Mouse (Mus musculus): ENCODE measurements around the gene Trim12a. TPM values are rescaled to one million over a fixed set of nuclear protein-coding genes. Genes with fewer than 3 reads are reported as not detected.
"Not testable (repeated sequence)": the region's sequence is repeated elsewhere in the genome, so short reads cannot be mapped to it uniquely, and the experiment has no call there.

Gene Trim12a
- 62.4 and 67.9 TPM in 2 replicates for total RNA-seq (2017)

DNA sequence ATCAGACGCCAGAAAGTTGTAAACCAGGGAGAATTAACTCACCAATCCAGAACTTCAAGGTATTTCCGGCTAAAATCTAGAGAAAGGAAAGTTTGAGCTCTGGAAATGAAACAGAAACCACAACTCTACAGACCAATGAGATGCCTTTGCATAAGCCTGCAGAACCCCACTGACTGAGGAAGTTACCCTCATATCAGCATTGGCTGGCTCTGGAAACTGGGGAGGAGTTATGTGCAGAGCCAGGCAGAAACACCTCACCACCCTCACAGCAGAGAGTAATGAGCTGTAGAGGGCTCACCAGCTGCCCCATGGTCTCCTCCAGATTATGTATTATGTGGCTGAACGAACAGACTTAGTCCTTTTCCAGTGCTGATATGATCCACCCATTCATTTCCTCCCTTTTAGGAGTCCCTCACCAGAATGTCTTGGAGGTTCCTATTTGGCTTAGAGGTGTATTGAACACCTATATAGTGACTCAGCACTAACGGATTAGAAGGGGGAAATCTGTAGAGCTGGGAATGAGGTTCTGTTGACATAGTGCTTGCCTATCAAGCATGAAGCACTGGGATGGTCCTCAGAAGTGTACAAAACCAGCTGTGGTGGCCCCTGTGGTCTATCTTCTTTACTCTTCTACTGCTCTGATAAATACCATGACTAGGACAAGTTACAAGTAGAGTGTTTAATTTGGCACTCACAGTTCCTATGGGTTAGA, at the start of gene Trim12a:
Gene Trim12a, minus strand, starts transcription at position 98 of the 712 bp plus-strand sequence.
- ATAC-seq (replicated peaks; ENCODE audit: low read depth, poor library complexity, severe bottlenecking) = peak; percentile 93

GRCm38 (mm10) chr7:104353600-104353967, 38.3 kb upstream of the Trim12a start:
- ATAC-seq (replicated peaks; ENCODE audit: low read depth, poor library complexity, severe bottlenecking) = no peak

DNA sequence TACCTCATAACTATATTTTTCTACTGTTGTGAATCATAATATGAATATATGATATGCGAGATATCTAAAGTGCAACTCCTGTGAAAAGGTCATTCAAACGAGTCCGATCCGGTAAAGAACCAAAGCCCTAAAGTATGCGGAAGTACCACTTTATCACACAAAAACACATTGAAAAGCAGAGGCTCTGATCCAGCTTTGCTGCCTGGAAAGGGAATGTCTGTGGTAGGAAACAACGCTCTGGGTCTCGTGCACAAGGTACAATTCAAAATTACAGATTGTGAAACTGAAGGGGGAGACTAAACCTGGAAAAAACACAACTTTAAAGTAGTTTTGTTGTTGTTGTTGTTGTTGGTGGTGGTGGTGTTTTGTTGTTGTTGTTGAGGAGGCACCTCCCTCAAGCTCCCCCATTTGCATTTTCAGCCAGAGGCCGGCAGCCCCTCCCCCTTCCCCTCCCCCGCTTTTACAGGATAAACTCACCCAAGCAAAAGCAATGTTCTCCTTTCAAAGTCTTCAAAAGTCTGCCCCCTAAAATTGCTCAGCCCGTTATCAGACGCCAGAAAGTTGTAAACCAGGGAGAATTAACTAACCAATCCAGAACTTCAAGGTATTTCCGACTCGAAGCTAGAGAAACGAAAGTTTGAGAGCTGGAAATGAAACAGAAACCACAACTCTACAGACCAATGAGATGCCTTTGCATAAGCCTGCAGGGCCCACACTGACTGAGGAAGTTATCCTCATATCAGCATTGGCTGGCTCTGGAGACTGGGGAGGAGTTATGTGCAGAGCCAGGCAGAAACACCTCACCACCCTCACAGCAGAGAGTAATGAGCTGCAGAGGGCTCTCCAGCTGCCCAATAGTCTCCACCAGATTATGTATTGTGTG, 37.7 kb upstream of the Trim12a start, which contains the start of gene Trim12c:
Gene Trim12c, minus strand, starts transcription at position 646 of the 883 bp plus-strand sequence.
- peak; percentile 97 for ATAC-seq (replicated peaks; ENCODE audit: low read depth, poor library complexity, severe bottlenecking)

- peak; percentile 38; the same call in 1 of the 2 replicates for ATAC-seq (replicated peaks; ENCODE audit: low read depth, poor library complexity, severe bottlenecking)
These were observed 32.8 kb upstream of the Trim12a start for GRCm38 (mm10) chr7:104348043-104348442.

DNA sequence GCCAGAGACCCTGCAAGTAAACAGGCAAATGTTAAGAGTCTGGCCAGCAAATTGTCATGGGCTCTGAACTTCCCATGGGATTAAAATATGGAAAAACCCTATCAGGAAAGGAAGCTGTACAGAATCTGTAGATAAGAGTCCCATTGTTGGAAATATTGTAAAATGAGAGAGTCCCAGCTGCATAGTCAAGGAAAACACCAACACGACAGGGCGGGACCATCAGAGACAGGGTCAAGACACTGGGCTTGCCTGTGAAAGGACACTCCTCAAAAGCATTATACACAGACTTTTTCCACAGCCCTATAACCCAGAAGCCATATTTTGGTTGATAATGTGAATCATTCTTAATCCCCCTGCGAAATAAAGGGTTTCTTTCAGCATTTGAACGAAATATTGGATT, 25.5 kb upstream of the Trim12a start:
- ATAC-seq (replicated peaks; ENCODE audit: low read depth, poor library complexity, severe bottlenecking) = not testable (repeated sequence)

GRCm38 (mm10) chr7:104335547-104335946, 20.3 kb upstream of the Trim12a start:
- ATAC-seq (replicated peaks; ENCODE audit: low read depth, poor library complexity, severe bottlenecking) = not testable (repeated sequence)

GRCm38 (mm10) chr7:104329171-104329570, 13.9 kb upstream of the Trim12a start, which contains the start of gene Trim34b:
Trim34b (plus strand) TSS chr7:104329471.
- ATAC-seq (replicated peaks; ENCODE audit: low read depth, poor library complexity, severe bottlenecking) = not testable (repeated sequence)

DNA sequence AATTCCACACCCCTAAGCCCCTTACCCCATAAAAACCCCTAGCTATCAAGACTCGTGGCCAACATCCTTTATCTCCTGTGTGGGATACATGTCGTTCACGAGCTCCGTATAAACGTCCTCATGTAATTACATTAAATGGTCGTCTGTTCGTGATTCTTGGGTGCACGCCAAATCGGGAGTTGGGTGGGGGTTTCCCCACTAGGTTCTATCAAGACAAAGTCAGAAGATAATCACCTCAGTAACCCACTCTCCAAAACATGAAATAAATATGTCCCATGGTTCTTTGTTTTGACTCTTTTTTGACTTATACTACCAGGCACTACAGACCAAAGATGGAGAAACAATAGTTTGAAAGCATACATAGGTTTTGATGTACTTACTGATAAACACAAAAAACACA, 6.8 kb upstream of the Trim12a start:
- ATAC-seq (replicated peaks; ENCODE audit: low read depth, poor library complexity, severe bottlenecking) = no peak

DNA sequence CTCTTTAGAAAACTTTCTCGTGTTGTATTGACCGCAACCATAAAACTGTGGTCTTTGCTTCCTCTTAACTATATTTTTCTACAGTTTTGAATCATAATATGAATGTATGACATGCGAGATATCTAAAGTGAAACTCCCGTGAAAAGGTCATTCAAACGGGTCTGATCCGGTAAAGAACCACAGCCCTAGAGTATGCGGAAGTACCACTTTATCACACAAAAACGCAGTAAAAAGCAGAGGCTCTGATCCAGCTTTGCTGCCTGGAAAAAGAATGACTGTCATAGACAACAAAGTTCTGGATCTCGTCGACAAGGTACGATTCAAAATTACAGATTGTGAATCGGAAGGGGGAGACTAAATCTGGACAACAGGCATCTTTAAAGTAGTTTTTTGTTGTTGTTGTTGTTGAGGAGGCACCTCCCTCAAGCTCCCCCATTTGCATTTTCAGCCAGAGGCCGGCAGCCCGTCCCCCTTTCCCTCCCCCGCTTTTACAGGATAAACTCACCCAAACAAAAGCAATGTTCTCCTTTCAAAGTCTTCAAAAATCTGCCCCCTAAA, 391 bp downstream of the Trim12a start:
- peak; percentile 69 for ATAC-seq (replicated peaks; ENCODE audit: low read depth, poor library complexity, severe bottlenecking)

- ATAC-seq (replicated peaks; ENCODE audit: low read depth, poor library complexity, severe bottlenecking) = no peak
These were observed 23.4 kb downstream of the Trim12a start for GRCm38 (mm10) chr7:104291638-104292400.

DNA sequence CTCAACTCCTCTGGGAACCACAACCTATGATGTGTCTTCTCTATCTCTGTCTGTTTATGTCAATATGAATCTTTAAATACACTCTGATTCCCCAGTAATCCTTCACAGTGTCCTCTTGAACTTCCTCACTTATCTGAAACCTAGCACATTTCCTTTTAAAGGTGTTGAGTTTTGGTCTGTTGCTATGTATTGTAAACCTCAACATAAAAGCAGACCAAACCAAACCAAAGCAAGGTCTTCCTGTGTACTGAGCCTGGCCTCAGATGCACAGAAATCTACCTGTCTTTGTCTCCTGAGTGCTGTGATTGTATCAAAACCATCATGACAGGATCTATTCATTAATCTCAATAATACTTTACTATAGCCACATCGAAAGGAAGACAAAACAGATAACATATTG, 24.6 kb downstream of the Trim12a start:
- ATAC-seq (replicated peaks; ENCODE audit: low read depth, poor library complexity, severe bottlenecking) = no peak

DNA sequence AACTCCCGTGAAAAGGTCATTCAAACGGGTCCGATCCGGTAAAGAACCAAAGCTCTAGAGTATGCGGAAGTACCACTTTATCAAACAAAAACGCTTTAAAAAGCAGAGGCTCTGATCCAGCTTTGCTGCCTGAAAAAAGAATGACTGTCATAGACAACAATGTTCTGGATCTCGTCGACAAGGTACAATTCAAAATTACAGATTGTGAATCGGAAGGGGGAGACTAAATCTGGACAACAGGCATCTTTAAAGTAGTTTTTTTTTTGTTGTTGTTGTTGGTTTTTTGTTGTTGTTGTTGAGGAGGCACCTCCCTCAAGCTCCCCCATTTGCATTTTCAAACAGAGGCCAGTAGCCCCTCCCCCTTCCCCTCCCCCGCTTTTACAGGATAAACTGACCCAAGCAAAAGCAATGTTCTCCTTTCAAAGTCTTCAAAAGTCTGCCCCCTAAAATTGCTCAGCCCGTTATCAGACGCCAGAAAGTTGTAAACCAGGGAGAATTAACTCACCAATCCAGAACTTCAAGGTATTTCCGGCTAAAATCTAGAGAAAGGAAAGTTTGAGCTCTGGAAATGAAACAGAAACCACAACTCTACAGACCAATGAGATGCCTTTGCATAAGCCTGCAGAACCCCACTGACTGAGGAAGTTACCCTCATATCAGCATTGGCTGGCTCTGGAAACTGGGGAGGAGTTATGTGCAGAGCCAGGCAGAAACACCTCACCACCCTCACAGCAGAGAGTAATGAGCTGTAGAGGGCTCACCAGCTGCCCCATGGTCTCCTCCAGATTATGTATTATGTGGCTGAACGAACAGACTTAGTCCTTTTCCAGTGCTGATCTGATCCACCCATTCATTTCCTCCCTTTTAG, 27.5 kb downstream of the Trim12a start, which contains the start of gene Trim5:
Gene Trim5, minus strand, starts transcription at position 519 of the 868 bp plus-strand sequence.
- ATAC-seq (replicated peaks; ENCODE audit: low read depth, poor library complexity, severe bottlenecking) = peak; percentile 99

- ATAC-seq (replicated peaks; ENCODE audit: low read depth, poor library complexity, severe bottlenecking) = not testable (repeated sequence)
These were observed 35.9 kb downstream of the Trim12a start for GRCm38 (mm10) chr7:104279361-104279760.

DNA sequence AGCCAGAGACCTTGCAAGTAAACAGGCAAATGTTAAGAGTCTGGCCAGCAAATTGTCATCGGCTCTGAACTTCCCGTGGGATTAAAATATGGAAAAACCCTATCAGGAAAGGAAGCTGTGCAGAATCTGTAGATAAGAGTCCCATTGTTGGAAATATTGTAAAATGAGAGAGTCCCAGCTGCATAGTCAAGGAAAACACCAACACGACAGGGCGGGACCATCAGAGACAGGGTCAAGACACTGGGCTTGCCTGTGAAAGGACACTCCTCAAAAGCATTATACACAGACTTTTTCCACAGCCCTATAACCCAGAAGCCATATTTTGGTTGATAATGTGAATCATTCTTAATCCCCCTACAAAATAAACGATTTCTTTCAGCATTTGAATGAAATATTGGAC, 49.9 kb downstream of the Trim12a start:
- not testable (repeated sequence) for ATAC-seq (replicated peaks; ENCODE audit: low read depth, poor library complexity, severe bottlenecking)

DNA sequence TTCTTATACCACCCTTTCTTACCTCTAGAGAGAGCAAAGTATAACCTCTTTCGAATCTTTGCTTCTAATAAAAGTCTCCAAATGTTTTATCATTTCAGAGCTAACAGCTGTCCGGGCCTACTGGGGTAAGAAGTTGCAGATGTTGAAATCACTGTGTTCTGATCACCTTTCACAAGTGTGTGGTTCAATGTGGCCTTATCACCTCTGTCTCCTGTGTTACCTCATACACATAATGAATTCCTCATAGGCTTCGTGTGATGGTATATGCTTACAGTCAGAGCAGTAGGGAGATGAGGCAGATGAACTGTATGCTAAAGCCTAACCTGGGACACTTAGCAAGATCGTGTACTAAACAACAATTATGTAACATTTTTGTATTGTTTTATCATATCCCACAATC, 54.9 kb downstream of the Trim12a start:
- not testable (repeated sequence) for ATAC-seq (replicated peaks; ENCODE audit: low read depth, poor library complexity, severe bottlenecking)
